Mouse (Mus musculus) thymus, postnatal 4 days (tissue): Measurements from ENCODE around the gene Pskh1.

Experiments used
- DNase-seq: peaks from one replicate; pipeline ENCODE4 v3.0.0; 2021

Gene Pskh1

DNA sequence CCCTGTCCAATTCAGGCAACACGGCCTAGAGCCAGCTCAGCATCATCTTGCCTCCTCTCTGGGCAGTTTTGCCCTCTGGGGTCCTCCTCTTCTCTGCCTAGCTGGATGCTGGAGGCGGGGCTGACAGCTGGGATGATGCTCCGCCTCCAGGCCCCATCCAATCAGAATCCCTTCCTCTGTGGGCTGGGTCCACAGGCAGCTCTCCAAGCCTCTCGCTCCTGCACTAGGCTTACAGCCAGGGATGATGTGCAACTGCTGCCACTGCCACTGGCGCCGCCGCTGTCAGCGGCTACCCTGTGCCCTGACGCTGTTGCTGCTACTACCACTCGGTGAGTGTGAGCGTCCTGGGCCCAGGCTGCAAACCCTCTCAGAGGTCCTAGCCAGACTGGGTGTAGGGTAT lies 6.9 kb upstream of the Pskh1 start, which contains the start of gene Nrn1l:
Nrn1l (plus strand) TSS at position 229 of the 400 bp plus-strand sequence.
- peak; percentile 50 for DNase-seq

DNA sequence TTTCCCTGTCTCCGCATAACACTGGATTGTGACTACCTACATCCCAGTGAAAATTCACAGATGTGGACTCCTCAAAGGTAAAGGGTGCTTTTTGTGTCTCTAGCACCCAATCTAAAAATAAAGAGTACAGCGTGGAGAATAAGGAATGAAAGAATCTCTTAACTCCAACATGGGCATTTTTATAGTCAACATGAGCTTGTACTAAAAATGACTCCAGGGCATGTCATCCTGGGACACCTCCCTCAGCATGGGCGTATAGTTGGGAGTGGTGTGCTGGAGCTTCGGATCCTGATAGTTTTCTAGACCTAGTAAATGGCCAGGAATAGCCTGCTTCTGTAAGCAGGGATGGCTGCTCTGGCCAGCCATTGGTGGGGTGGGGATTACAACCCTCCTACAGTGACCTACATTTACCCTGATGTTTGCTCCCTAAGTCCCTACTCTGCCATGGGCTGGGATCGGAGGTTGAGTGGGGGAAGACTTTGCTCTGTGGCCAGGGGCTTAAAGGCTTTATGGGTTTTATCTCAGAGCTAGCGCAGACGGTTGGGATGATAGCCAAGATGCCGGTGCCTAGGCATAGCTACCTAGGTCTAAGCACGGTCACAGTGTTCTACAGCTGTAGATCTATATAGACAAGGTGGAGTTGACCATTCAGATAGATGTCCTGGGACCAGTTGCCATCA lies 2.3 kb upstream of the Pskh1 start:
- no peak for DNase-seq

DNA sequence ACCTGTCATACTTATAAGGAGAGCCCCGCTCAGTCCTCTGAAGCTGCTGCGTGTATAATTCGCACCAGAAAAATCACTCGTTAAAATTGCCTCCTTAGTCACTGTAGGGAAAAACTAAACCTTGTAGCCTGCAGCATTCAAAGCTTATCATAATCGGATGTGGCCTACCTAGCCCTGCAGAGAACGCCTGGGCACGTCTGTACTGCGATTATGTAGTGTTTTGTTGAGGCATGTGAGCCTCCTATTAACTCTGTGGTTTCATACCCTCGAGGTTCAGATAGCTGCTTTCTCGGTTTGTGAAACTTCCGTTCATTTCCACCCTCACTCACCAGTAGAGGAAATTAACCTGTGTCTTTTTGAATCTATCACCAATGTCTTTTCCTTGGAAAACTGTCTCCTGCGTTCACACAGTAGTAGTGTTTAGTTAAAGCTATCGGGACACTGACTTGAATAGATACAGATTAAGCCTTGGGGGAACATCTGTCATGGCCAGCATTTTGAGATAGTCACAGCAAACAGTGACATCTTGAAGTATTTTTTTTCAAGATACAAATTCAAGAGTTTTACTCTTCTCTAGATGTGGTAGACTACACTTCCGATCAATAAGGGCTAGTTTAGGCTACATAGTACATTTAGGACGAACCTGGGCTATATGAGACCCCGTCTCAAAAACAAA lies 838 bp downstream of the Pskh1 start:
- DNase-seq: no peak

DNA sequence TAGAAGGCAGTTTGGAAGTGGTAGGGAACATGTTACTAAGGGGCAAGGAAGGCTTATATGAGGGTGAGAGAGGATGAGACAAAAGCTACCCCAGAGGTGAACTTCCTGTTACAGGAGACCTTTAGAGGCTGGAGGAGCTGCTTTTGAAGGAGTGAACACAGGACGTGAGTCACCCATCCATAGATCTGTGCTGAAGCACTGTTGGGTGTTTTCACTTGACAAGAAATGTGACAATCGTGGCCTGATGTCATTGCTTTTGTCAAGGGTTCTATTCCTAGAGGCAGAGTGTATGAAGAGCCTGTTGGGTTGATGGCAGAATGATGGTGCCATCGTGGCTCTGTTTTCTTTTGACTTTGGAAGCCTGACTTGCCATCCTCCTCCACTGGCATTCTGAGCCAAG lies 19.1 kb downstream of the Pskh1 start:
- no peak for DNase-seq

DNA sequence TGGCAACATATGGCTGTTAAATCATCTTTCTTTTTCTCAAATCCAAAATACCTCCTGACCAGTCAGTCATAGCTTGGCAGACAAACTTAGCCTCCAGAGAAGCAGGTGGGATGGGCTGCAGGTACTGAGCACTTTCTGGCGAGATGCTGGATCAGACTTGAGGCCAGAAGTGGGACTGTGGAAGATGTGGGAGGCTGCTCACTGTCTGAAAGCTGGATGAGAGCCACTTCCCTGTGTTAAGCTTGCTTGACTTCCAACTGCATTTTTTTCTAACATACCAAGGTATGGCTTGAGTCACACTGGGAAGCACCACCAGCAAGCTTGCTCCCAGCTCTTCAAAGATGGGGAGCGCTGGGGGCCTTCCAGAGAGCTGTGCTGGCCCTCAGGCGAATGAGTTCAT lies 24.9 kb downstream of the Pskh1 start:
- no peak for DNase-seq

DNA sequence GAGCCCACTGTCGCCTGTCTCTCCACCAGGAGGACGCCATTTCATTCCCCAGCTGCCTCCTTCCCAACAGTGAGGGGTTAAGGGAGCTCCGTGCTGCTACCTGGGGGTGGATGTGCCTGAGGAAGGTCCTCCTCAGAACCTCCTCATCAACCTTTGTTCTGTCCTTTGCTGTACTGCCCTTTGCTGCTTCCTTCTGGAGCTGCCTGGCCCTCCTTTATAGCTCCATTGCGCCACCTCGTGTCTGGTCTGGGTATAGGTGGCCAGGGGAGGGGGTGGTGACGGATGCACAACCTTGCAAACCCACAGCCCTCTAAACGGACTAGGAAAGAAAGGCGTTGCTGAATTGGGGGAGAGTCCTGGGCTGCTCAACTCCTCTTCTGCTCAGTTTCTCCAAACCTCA lies 30.4 kb downstream of the Pskh1 start:
- peak; percentile 97 for DNase-seq

DNA sequence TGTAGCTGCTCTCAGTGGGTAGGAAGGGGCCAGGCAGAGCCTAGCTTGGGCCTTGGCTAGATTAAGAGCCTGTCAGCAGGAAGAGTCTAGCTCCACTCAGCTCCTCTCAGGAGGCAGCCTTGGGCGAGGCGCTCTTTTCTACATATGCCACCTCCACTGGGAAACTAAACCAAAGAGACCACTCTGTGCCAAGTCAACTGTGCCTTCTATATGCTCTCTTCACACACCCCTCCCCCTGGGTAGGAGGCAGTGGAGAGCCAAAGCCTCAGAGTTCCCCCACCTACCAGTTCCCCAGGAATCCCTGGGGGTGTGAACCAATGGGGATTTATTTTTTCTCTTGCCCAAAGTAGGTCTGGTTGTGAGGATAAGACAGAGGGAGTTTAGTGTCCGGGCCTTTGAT lies 31.0 kb downstream of the Pskh1 start:
- DNase-seq: no peak

DNA sequence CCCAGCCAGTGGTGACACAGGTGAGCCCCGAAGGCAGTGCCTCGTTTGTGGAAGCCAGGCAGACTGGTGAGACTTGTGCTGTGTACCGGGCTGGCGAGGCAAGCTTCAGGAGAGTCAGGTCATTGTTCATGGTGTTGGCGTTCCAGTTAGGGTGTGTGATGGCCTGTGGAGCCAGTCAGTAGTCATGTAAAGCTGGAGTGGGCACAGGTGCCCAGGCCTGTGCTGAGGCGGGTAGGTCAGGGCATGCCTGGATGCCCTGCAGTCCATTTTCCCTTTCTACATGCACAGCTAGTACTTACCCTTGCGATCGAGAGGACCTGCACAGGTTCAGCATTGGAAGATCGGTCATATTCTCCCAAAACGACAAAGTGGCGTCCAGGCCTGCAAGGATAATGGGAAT lies 32.3 kb downstream of the Pskh1 start:
- DNase-seq: no peak

DNA sequence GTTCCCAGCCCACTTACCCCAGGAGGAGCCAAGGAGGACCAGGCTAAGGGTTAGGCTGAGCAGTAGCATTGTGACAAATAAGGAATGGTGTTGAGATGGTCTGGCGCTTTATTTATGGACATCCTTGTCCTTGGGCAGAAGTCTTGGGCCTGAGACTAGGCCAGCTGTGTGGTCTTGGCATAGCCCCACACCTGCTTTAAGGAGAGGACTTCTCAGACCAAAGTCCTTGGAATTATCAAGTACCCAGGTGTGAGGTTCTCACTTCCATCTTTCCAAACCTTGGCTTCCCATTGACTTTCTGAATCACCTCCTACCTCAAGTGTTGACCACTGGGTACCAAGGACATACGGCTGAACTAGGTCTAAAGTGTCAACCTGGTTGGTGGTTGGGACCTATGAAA lies 33.5 kb downstream of the Pskh1 start, which contains the start of gene Ctrl:
Ctrl (minus strand) TSS at position 101 of the 400 bp plus-strand sequence.
- DNase-seq: no peak

DNA sequence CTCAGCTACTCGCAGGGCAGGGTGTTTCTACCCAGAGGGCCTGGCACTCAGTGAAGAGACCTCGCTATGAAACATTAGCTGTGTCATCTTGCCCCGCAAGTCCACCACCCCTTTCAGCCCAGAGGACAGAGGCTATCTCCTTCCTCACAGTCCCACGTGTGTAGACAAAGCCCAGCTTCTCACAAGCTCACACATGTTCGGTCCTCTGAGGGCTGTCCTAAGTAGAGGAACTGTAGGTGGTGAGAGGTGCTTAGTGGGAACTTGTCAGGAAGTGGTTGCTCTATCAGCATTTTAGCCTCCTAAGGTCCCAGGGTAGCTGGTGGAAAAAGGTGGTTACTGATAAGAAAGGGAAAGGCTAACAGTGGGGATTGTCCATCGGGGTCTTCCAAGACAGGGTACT lies 34.9 kb downstream of the Pskh1 start:
- no peak for DNase-seq

DNA sequence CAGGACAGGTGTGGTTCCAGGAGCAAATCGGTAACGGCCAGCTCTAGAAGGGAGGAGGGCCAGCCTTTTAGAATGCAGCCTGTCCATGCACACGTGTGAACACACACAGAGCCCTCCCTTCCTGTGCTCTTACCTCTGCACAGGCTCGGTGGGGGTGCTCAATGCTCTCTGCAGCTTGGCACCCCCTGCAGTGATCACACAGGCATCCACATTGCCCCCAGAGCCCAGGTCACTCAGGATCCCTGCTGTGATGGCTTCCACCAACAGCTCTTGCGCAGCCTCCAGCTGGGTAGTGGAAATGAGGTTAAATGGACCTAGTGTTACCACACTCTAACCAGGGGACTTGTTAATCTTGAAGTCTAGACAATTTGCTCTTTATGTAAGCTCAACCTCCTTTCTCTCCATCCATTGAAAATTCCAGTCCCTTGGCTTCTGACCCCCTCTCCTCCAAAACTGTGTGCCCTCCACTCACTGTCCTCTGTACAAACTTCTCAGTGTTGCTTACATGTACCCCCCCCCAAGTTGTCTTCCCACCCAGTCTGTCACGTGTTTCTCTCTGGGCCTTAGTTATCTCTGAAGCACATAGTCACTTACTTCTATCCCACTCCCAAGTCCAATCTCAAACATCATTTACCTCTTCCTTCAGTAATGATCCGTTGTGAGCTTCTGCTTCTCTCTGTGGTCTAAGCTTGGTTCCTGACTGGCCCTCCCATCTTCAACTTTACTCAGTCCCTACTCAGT lies 35.8 kb downstream of the Pskh1 start:
- no peak for DNase-seq

DNA sequence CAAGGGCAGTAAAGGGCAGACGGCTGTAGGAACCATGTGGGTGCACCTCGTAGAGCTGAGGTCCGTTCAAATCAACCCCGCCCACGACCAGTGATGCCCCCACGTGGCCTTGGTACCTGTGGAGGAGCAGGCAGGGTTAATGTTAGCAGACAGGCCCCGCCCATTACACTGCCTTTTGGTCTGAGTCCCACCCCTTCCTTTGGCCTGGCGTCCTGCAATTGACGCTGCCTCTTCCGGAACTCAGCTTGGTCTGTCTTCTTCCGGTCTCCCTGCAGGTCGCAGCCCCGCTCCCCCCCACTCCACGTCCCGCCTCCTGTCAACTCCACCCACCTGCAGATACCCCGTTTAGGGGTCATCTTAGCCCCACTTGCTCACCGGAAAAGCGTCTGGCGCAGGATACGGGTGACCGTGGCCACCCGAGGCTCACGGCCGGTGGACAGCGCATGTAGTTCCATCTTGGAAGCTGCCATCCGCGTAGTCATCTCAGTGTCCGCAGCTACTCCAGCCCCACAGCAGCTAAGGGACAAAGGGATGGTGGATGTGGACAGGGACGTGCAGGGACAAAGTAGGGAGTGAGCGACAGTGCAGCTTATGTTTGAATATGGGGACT lies 36.7 kb downstream of the Pskh1 start:
- DNase-seq: peak; percentile 76

DNA sequence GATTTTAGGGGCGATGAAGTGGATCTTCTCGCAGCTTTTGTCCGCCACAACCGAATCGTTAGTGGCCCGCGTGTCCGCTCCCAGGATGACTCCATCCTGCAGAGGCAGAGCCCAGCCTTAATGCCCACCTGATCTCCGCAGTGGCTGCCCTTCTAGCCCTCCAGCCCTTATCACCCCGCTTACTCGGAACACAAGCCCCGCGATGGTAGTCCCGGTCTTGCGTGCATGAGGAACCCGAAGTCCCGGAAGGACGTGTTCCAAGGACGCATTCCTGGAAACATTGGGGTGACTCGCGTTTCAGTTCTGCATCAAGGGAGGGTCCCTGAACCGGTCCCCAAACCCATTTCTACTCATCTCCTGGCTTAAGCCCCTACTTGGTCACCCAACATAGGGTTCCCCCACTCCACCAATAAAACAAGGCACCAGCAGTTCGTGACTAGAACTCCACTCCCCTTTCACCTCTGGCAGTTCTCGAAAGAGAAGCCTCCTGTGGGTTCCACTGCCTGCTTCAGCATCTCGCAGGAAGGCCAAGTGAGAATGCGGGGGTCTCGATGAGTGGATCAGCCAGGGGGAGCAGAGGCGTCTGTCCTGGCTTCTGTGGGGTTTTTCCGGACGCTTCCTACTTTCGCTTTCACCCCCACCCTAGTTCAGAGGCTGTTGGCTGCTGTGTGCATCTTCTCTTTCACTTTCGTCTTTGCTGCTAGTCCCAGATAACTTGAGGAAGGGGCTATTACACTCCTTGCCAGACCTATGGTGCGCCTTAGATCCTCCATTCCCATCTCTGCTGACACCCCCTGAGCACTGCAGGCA lies 37.5 kb downstream of the Pskh1 start:
- peak; percentile 57 for DNase-seq

DNA sequence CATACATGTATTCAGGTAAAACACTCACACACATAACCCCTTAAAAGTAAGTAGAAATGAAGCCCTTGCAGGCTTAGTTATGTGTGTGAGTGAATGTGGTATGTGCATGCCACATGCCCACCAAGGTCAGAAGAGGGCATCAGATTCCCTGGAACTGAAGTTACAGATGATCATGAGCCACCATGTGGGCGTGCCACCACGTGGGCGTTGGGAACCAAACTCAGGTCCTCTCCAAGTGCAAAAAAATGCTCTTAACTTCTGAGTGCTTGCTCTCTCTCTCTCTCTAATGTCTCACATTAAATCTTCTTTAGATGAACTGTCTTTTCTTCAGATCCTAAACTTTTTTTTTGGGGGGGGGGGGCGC lies 38.0 kb downstream of the Pskh1 start, which contains the start of gene Psmb10:
Psmb10 (minus strand) TSS at position 139 of the 364 bp plus-strand sequence.
- peak; percentile 56 for DNase-seq

DNA sequence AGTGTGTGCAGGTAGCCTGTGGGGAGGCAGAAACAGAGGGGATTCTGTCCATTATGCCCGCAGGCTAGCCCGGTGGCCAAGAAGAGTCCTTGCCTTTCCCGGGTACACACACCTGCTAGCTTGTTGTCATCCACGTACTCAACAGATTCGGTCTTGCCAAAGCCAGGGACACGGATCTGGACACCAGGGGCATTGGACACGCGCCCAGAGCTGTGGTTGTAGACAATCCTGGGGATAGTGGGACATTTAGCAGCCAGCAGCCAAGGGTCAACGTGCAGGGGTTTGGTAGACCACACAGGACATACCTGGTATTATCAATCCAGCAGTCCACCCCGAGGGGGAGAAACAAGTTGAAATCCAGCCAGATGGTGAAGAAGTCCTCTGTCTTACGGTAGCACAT lies 41.8 kb downstream of the Pskh1 start:
- DNase-seq: no peak

DNA sequence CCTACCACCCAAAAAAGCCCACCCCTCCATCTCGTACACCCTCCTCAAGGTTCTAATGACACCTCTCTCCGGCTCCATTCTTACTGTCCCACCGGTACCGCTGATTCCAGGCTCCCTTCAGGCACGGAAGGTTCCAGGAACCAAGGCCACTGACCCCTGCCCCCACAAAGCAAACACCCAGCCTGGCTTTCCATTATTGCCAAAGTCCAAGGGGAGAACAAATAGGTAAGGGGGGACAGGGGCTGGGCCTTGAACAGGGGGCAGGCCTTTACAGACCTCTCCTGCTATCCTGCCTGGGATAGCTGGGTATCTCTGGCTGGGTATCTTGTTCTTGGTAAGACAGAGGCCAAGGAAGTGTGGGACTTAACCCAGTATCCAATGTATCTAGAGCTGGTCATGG lies 42.3 kb downstream of the Pskh1 start:
- no peak for DNase-seq

DNA sequence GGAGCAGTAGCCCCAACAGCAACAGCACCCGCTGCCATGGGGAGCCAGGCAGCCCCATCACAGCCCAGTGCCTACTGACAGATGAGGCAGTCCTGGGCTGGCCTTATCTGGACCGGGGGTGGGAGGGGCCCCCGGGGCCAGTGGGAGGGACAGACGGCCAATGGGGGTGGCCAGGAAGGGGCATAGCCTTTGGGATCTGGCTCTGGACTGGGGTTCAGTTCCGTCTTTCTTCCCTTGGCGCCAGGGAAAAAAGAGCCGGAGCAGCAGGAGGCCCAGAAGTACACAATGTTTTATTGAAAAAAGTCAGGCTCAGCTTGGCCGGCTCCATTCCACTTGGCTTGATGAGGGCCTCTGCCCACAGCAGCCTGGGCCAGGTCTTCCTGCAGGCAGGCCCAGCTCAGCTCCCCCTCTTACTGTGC lies 43.1 kb downstream of the Pskh1 start, which contains the start of gene Lcat:
Lcat (minus strand) TSS at position 62 of the 419 bp plus-strand sequence.
- DNase-seq: no peak

DNA sequence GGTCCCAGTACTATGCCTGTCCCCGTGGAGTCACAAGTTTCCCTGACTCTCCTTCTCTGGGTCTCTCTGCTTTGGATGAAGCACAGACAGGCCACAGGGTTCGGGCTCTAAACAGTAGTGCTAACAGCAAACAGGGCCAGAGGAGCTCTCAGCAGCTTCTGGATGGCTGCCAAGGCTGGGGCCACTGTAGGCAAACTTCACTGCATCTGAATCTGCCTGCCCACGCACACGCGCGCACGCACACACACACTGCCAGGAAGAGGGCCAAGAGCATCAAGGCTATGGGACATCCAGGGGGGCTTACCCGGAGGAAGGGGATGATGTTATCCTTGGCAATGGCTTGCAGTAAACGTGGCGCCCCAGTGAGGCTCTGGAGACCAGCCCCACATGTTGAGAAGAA lies 49.1 kb downstream of the Pskh1 start:
- DNase-seq: no peak

DNA sequence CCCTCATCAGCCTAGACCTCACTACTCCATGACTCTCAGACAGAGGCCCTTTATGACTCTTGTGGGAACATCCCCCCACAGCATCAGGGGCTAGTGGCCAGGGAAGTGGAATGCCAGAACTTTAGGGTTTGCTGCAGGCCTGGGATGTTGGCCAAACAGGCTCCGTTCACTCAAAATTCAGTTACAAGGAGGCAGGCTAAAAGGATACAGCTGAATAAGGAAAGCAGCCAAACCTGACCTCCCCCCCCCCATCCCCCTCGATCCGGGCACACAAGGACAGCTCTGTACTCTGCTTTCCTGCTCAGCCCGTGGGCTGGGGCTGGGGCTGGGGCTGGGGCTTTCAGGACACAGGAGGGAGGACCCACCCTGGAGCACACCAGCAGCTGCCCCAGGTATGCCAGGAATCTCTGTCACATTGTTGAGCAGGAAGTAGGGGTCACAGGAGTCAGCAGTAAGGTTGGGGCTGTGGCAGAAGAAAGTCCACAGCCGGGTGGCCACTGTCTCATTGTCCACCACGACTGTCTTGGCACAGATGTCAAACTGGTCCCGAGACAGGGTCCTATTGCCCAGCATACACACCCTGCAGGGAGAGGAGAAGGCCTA lies 50.9 kb downstream of the Pskh1 start:
- no peak for DNase-seq

DNA sequence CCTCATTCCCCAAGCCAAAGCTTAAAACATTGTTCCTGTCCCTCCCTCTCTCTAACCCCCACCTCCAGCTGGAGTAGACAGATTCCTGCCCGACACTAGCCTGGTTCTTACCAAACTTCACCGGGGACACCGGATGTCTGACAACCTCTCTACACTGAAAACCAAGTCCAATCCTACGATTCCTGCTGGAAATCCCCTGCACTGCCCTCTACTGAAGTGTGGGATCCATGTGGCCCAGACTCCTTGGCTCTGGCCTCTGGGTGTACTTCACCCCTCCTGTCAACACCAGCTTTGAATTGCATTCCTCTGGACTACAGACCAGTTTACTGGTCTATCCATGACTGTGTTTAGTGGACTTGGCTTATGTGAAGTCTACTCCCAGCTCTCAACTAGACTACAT lies 56.3 kb downstream of the Pskh1 start:
- no peak for DNase-seq

DNA sequence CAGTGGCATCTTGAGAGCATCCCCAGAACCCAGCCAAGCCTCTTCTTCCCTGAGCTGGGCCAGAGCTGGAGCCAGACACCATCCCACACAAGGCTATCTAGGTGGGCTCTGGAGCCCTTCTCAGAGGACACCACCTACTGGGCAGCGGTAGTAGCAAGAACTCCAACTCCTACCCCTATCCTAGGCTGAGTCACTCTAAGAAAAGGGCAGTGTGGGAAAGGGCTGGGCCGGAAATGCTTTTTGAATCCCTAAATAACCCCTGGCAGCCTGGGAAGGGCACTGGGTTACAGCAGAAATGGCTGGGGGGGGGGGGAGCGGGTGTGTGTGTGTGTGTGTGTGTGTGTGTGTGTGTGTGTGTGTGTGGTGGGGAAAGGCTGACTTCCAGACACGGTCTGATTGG lies 57.6 kb downstream of the Pskh1 start:
- no peak for DNase-seq

DNA sequence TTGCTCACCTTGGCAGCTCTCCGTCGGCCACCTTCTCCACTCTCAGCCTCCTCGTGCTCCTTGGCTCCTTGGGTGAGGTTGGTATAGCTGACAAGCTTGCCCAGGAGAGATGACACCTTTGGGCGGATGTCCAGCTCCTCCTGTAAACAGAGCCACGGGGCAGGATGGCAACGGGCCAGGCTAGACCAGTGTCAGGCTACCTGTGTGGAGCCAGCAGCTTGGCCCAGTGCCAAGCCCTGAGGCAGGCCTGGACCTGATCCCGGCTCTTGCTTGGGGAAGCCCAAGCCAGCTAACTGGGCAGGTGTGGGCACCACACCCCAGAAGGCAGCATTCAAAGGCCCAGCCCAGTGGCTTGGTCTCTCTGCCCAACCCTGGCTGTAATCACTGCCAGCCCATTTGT lies 59.1 kb downstream of the Pskh1 start:
- no peak for DNase-seq
